Mouse (Mus musculus) megakaryocyte, embryonic 14.5 days (primary cell): ENCODE measurements around the gene Rab4b. TPM values are rescaled to one million over a fixed set of nuclear protein-coding genes. Genes with fewer than 3 reads are reported as not detected.

ENCODE experiments used
- H3K27me3 ChIP-seq: replicated peaks from 2 replicates; pipeline ENCODE3; 2012; ENCODE audit warnings: inconsistent platforms
- H3K36me3 ChIP-seq: replicated peaks from 2 replicates; pipeline ENCODE3; 2012; ENCODE audit warnings: low read length, inconsistent platforms, mixed read lengths
- H3K4me1 ChIP-seq: 2 replicates; pipeline ENCODE4 v1.6.1; 2012; ENCODE audit warnings: inconsistent platforms
- H3K4me3 ChIP-seq: replicated peaks from 2 replicates; pipeline ENCODE3; 2012; ENCODE audit warnings: moderate library complexity, mild to moderate bottlenecking, inconsistent platforms
- H3K9me3 ChIP-seq: 2 replicates; pipeline ENCODE4 v1.6.1; 2012; ENCODE audit warnings: inconsistent platforms
- FLI1 ChIP-seq: IDR thresholded peaks from 2 replicates; pipeline ENCODE4 v1.6.1; 2012; ENCODE audit warnings: low read length, inconsistent platforms, mixed read lengths
- GATA1 ChIP-seq: IDR thresholded peaks from 3 replicates; pipeline ENCODE4 v1.6.1; 2012; ENCODE audit warnings: mixed read lengths, low read length, inconsistent platforms, borderline replicate concordance
- polyA plus RNA-seq: library from polyadenylated mRNA; stranded (reverse); fragments of >175 nt; gene quantifications from 2 replicates; pipeline ENCODE4 v1.2.3, GENCODE M21; 2012; ENCODE audit warnings: low replicate concordance; ENCODE audit not compliant: insufficient read depth

Gene Rab4b
- polyA plus RNA-seq, 1 experiment = 700 TPM

GRCm38 (mm10) chr7:27212626-27213025, 33.9 kb upstream of the Rab4b start:
- no peaks in the 10 kb centered on the region for H3K27me3 ChIP-seq
- H3K36me3 ChIP-seq = peaks cover 89% of the 10 kb centered on the region
- H3K4me1 ChIP-seq = peaks cover 13% of the 10 kb centered on the region
- no peaks in the 10 kb centered on the region for H3K9me3 ChIP-seq
- H3K4me3 ChIP-seq = no peak overlapping the region
- TF ChIP-seq FLI1 (no peak), GATA1 (no peak)

DNA sequence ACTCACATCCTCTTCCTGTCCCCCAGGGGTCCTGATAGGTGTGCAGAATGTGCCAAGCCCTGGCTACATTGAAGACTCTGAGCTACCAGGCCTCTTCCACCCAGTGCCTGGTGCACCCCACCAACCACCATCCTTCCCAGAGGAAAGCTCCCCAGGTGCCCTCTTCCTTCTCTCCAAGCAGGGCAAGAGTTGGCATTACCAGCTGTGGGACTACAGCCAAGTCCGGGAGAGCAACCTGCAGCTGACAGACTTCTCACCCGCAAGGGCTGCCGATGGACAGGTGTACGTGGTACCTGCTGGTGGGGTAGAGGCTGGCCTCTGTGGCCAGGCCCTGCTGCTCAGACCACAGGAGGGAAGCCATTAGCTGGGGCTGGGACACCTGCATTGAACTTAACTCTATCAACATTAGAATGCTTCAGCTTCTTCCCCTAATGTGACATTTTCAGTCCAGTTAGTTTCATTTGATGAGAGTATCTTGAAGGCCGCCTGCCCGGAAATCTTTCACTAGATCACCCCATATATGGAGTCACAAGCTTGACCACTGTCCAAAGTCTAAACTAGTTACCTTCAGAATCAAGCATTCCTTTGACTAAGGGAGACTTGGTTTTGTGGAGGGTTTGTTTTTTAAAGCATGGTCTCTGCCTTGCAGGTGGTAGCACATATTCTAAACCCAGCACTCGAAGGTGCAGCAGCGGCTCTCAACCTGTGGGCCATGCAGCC, 25.2 kb upstream of the Rab4b start:
- no peak for TF ChIP-seq GATA1
- TF ChIP-seq FLI1 = no peak
- H3K4me3 ChIP-seq = no peak overlapping the region
- H3K4me1 ChIP-seq = peaks cover 14% of the 10 kb centered on the region
- H3K27me3 ChIP-seq = no peaks in the 10 kb centered on the region
- H3K36me3 ChIP-seq = peaks cover 71% of the 10 kb centered on the region
- no peaks in the 10 kb centered on the region for H3K9me3 ChIP-seq

GRCm38 (mm10) chr7:27198779-27199178, 20.1 kb upstream of the Rab4b start:
- Histone ChIP-seq H3K9me3 (no peaks in the 10 kb centered on the region), H3K4me1 (peaks cover 47% of the 10 kb centered on the region), H3K27me3 (no peaks in the 10 kb centered on the region), H3K36me3 (peaks cover 43% of the 10 kb centered on the region), H3K4me3 (no peak overlapping the region)
- no peak for TF ChIP-seq GATA1
- TF ChIP-seq FLI1 = no peak

GRCm38 (mm10) chr7:27198355-27198754, 19.7 kb upstream of the Rab4b start:
- Histone ChIP-seq H3K9me3 (no peaks in the 10 kb centered on the region), H3K4me1 (peaks cover 52% of the 10 kb centered on the region), H3K27me3 (no peaks in the 10 kb centered on the region), H3K36me3 (peaks cover 43% of the 10 kb centered on the region), H3K4me3 (no peak overlapping the region)
- no peak for TF ChIP-seq GATA1

DNA sequence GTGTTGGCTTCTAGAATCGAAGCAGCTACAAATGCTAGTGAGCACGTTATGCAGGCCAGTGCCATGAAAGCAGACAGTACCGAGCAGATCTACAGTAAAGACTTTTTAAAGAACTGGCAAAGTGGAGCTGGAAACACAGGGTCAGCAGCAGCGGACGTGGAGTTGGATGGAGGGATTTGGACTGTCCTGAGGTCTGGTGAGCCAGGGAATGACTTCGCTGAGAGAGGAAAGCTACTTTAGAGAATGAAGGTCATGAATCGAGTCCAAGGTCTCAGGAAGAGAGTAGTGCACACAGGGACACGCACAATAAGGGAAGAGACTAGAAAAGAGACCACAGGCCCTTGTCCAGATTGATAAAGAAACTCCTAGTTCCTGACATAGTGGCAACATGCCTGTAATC, 18.9 kb upstream of the Rab4b start:
- Histone ChIP-seq H3K27me3 (no peaks in the 10 kb centered on the region), H3K4me3 (no peak overlapping the region), H3K4me1 (peaks cover 58% of the 10 kb centered on the region), H3K36me3 (peaks cover 43% of the 10 kb centered on the region), H3K9me3 (no peaks in the 10 kb centered on the region)
- TF ChIP-seq FLI1 = no peak
- no peak for TF ChIP-seq GATA1

DNA sequence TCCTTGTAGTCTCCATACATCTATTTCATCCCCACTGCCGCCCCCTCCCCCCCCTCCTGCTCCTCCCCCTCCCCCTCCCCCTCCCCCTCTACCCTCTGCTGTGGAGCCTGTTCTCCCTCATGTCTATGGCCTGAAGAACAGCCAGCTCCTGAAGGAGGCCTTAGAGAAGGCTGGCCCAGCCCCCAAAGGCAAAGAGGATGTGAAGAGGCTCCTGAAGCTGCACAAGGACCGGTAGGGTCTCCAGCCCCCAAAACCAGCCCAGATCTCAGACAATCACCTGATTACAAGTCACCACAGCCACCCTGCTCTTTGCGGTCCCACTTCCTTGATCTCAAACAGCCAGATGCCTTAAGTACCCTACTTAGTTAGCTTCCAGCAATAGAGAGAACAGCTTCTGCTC, 18.4 kb upstream of the Rab4b start:
- Histone ChIP-seq H3K9me3 (no peaks in the 10 kb centered on the region), H3K4me3 (peak overlapping the region; percentile 4), H3K27me3 (no peaks in the 10 kb centered on the region), H3K36me3 (peaks cover 43% of the 10 kb centered on the region), H3K4me1 (peaks cover 63% of the 10 kb centered on the region)
- TF ChIP-seq GATA1 (no peak), FLI1 (no peak)

DNA sequence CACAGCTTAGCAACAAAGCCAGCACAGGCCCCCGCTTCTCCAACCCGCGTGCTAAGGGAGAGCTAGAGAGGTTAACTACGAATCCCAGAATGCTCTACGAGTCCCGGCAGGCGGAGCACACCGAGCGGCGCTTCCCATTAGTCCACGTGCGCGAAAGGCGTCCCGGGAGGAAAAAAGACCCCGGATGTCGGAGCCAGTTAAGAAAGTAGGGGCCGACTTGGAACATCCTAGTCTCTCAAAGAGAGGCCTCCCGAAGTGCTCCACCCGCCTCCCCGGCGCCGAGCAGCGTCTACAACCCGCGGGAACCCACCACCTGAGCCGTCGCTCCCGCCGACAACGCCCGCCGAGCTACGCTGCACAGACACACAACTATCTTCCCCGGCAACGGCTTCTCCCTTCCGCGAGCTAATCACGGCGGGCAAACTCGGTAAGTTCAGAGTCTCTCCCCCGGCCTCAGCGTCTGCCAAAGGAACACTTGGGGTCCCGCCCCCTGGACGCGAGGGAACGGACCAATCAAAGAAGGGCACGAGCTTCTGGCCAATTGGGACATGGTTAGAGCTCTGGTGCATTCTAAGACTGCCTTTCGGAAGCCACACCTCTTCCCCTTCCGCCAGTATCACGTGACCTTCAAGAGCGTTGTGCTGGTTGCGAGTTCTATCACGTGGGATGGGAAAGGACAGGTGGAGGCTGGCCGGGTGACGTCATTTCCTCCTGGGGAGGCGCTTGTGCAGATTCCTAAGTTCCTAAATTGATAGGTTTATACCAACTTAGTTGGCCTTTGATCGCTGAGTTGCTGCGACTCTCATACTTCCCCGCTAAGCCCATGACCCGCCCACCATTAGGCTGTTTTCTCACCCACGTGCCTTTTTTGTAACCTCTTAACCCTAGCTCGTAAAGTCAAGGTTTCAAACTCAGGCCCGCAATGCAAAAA, 17.2 kb upstream of the Rab4b start, which contains the start of the genes BC024978 and Snrpa:
TSS of gene BC024978 (plus strand) at position 101 of the 931 bp plus-strand sequence.
TSS of gene Snrpa (minus strand) at position 591 of the 931 bp plus-strand sequence.
- Histone ChIP-seq H3K4me3 (peak within 1 kb of the TSS; percentile 95), H3K9me3 (no peaks in the 10 kb centered on the region), H3K4me1 (peaks cover 63% of the 10 kb centered on the region), H3K27me3 (no peaks in the 10 kb centered on the region), H3K36me3 (peaks cover 47% of the 10 kb centered on the region)
- TF ChIP-seq FLI1 = peak; percentile 69; the same call in 1 of the 2 replicates
- TF ChIP-seq GATA1 = no peak

DNA sequence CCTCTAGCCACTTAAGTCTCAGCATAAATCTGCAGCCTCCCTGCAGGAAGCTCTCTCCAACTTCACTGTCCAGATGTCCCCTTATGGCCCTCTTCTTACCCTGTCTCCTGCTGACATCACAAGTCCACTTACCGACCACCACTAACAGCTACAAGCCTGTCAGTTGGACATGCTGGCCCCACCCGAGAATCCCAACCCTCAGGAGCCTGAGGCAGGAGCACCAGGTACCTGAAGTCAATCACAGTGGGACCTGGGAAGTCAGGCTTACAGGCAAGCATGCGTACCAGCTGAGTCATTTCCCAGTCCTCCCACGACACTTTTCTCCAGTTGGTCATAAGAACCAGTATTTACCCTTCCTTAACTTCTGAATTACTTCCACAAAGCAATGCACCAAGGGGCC, 15.0 kb upstream of the Rab4b start:
- H3K4me3 ChIP-seq = no peak overlapping the region
- TF ChIP-seq FLI1 (no peak), GATA1 (no peak)
- H3K9me3 ChIP-seq = no peaks in the 10 kb centered on the region
- H3K4me1 ChIP-seq = peaks cover 63% of the 10 kb centered on the region
- H3K36me3 ChIP-seq = peaks cover 63% of the 10 kb centered on the region
- no peaks in the 10 kb centered on the region for H3K27me3 ChIP-seq

DNA sequence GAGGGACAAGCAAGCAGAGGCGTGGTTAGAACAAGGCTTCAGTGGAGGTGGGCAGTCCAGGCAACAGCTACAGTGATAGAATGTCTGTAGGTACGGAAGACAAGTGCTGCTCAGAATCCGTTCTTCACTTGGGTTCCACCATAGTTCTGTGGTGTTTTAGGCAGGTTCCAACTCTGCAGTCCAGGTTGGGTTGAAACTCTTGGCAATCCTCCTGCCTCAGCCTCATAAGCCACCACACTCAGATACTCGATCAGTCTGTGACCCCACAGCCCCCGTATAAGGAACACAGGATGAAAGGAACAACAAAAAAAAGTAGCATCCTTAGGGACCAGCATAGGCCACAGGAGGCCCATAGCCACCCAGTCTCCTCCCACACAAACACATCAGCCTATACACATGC, 13.7 kb upstream of the Rab4b start:
- no peaks in the 10 kb centered on the region for H3K9me3 ChIP-seq
- no peaks in the 10 kb centered on the region for H3K27me3 ChIP-seq
- H3K36me3 ChIP-seq = peaks cover 76% of the 10 kb centered on the region
- no peak overlapping the region for H3K4me3 ChIP-seq
- H3K4me1 ChIP-seq = peaks cover 51% of the 10 kb centered on the region
- TF ChIP-seq FLI1 (no peak), GATA1 (no peak)

- Histone ChIP-seq H3K4me3 (peak overlapping the region; percentile 46), H3K4me1 (peaks cover 36% of the 10 kb centered on the region), H3K36me3 (peaks cover 98% of the 10 kb centered on the region), H3K27me3 (no peaks in the 10 kb centered on the region), H3K9me3 (no peaks in the 10 kb centered on the region)
- TF ChIP-seq GATA1 (no peak), FLI1 (no peak)
These were observed 10.7 kb upstream of the Rab4b start for GRCm38 (mm10) chr7:27189271-27189931.
